Mouse (Mus musculus) frontal cortex, adult 2 months (tissue): Measurements from ENCODE around the gene Bcl11b. TPM values are rescaled to one million over a fixed set of nuclear protein-coding genes. Genes with fewer than 3 reads are reported as not detected.

Experiments used
- DNase-seq, 2 experiments: peaks; one replicate each; pipeline ENCODE4 v3.0.0; 2022; ENCODE audit warnings: low spot score in 1 of 2; ENCODE audit errors: extremely low spot score in 1 of 2
- polyA plus RNA-seq: library from polyadenylated mRNA; depleted of rRNA; stranded (reverse); fragments of >200 nt; gene quantifications from 2 replicates; pipeline ENCODE4 v1.2.3, GENCODE M21; 2012; rRNA removed

The Bcl11b gene
- polyA plus RNA-seq, result 38.0 and 43.9 TPM in 2 replicates

- no peak for DNase-seq
Observed at GRCm38 (mm10) chr12:108003483-108003882, at the start of gene Bcl11b. Gene Bcl11b (minus strand): TSS chr12:108003602.

- DNase-seq, result no peak
Observed at GRCm38 (mm10) chr12:108050996-108051395, 47.6 kb upstream of the Bcl11b start.

DNA sequence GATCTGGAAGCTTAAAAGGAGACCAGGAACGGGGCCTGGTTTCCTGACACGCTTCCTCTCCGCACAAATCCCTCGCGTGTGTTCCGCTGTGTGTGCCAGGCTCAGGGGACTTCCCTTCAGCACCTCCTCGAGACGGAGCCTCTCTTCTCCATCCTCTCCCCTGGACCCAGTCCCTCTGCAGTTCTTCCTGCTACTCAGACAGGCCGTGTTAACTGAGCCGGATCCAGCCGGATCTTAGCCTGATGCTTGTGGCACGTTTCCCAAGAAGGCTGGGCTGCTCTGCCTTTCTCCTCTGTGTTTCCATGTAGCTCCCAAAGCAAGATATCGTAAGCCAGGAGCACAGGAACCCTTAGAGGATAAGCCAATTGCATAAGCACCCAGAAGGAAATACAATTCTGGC is 46.2 kb upstream of the Bcl11b start:
- peak in 1 of 2 experiments; percentile 34 for DNase-seq

DNA sequence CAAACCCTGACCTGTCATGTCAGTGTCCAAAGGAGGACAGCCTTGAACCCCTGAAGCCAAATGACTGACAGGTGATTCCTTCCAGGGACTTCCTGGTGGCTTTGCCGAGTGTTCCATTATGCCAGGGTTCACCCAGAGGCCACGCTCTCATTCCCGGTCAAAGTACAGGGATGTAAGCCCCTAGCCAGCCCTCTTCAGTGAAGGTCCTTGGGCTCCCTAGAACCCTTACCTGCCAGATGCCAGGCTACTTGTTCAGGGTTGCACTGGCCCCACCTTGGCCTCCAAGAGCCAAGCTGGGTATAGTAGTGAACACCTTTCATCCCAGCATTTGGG is 38.8 kb upstream of the Bcl11b start:
- DNase-seq, result no peak

- DNase-seq, result peak; percentile 34 to 85
Observed at GRCm38 (mm10) chr12:108041571-108042238, 38.3 kb upstream of the Bcl11b start.

- DNase-seq, result no peak
Observed at GRCm38 (mm10) chr12:108037446-108037845, 34.0 kb upstream of the Bcl11b start.

- DNase-seq, result no peak
Observed at GRCm38 (mm10) chr12:108035412-108036078, 32.1 kb upstream of the Bcl11b start.

- DNase-seq, result no peak
Observed at GRCm38 (mm10) chr12:108022835-108023615, 19.6 kb upstream of the Bcl11b start.

DNA sequence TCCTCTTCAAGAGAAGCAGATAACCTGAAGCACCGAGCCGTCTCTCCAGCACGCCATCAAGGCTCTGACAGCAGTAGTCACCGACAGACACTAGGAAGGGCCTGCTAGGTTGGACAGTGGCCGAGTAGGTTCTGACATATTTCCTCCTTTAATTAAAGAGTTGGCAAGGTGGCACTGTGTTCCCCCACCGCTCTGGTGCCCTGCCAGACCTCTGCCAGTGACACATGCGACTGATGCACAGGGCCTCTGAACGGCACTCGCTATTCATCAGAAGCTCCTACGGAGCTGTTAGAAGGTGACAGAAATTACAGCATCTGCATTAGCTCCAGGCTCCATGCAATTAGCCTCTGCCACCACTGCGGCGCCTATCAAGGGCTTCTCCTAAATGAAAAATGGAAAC is 8.6 kb upstream of the Bcl11b start:
- DNase-seq, result no peak

GRCm38 (mm10) chr12:108010346-108010745 is 6.9 kb upstream of the Bcl11b start:
- no peak for DNase-seq

- no peak for DNase-seq
Observed at GRCm38 (mm10) chr12:108009156-108009555, 5.8 kb upstream of the Bcl11b start.

DNA sequence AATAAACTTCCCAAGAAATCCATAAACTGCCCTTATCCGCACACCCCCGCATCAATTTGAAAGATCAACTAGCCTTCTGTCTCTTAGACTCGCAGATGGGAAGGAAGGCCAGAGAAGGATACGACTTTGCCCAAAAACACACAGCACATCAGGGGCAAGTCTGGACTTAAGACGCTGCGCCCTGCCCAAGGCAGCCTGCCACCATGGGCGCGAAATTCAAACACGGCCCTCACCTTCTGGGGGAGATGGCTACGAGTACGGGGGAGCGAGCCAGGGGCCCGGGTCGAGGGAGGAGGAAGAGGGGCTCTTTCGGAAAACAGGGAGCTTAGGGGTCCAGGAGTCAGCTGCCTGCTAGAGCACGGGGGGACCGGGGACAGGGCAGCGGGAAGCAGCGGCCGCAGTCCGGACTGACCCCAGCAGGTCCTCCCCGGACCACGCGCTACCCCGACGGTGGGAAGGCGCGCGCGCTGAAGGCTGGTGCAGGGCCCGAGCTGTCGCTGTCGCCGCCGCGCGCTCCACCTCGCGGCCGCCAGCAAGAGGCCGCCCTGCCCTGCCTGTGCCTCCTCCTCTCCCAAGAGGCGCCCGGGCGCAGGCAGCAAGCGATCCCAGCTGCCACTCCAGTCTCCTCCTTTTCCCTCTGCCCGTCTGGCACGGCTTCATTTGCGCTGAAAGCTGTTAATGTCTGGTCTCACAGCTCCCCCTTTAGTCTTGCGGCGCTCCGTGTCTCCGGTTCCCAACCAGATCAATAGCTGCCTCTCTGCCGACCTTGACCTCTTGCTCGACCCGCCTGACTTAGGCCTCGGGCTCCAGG is 2.6 kb upstream of the Bcl11b start:
- DNase-seq, result peak; percentile 58 to 79

DNA sequence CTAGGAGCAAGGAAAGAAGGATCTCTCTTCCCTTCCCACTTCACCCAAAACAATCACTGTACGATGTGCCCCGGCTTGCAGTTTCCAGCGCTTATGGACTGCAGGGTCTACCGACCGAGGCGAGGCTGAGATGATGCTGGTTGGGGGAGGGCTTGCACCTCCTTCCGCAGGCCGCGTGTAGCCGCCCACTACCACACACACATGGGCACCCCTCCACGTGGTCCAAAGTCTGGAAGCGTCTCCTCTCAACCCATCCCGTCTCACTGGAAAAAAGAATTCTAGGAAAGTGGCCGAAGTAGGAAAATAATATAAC is 2.0 kb upstream of the Bcl11b start:
- no peak for DNase-seq

DNA sequence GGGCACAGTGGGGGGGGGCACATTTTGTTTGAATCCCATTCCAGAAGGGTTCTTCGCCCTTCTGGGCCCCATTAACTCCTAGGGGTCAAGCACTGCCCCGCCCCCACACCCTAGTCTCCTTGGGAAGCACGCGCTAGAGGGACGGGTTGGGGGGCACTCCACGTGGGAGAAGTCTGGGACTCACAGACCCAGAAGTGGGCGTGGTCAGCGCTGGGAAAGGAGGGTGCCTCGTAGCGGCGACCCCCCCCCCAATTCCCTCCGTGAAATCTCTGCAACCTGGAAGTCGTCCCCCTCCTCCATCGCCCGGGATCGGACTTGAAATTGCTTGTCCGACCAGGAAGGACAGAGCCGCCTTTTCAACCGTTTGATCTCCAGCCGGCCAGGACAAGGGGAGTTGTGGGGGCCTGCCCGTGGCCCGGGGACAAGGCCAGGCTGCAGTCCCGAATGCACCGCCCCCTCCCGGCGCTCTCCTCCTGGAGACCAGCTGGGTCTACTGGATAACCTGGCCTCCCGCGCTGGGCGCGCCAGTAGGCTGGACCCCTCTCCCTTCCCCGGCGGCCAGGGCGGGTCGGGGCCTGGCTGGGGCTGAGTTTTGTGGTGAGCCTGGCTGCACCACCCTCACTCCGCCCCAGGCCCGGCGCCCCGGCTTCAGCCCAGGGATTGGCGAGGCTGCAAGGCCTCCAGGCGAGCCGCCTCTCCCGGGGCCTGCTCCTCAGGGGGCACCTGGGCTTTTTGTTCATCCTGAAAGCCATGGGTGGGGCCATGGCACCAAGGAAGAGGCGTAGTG is 1.5 kb upstream of the Bcl11b start:
- no peak for DNase-seq

GRCm38 (mm10) chr12:108003928-108004327 is 526 bp upstream of the Bcl11b start:
- peak; percentile 78 to 87 for DNase-seq

DNA sequence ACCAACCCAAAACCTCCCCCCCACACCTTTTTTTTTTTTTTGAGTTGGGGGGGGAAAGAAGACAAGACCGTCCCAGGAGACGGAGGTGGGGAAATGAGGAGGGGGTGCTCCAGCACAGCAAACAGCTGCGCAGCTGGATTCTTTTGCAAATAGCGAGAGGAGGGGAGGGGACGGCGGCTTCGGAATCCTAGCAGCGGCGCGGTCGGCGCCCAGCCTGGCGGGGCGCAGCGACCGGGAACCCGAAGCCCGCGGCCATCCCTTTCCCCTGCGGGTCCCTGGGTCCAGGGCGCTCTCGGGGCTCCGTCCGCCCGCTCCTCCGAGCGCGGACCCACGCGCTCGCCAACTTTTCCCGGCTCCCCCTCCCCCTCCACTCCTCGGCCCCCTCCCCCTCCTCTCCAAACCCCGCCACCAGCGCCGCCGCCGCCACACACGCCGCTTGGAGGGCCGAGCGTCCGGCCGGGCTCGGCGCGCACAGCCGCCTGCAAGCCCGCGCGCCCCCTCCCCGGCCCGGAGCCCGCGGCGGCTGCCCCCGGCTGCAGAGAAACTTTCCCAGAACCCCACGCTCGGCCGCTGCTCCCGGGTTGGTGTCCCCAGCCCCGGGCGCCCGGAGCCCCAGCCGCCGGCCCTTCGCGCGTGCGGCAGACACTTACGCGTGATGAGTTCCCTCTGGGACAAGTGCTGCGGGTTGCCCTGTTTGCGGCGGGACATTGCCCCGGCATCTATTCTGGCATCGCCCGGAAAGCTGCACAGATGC is 789 bp downstream of the Bcl11b start:
- no peak for DNase-seq

GRCm38 (mm10) chr12:108001652-108002340 is 1.6 kb downstream of the Bcl11b start:
- DNase-seq, result no peak

GRCm38 (mm10) chr12:108000715-108001080 is 2.7 kb downstream of the Bcl11b start:
- DNase-seq, result no peak
